Mouse (Mus musculus): Measurements from ENCODE around the gene Gorasp1.

DNA sequence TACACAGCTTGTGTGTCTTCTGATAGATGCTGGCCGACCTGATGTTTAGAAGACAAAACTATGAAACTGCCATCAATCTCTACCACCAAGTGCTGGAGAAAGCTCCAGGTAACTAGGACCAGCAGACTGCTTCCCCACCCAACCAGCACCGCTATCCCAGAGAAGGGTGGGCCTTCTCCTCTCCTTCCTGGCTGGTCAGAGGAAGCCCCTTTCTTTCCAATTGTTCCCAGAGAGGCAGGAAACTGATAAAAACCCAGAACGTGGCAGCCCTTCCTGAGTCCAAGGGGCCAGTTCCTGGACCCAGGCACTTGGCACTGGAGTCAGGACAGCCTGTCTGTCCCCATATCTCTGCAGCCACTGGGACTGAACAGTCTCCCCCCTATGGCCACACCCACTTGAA is 26.8 kb upstream of the Gorasp1 start:
- TF ChIP-seq EP300 (IDR thresholded peaks at IDR 0.05; ENCODE audit: low read depth) (no peak), CTCF (IDR thresholded peaks at IDR 0.05; ENCODE audit: low read depth) (no peak)

All from liver, embryonic 14.5 days (tissue).